Mouse (Mus musculus): Measurements from ENCODE around the gene Retnla.
A peak's percentile ranks its signal among the peaks of the same experiment; 100 is the strongest.

Gene Retnla

DNA sequence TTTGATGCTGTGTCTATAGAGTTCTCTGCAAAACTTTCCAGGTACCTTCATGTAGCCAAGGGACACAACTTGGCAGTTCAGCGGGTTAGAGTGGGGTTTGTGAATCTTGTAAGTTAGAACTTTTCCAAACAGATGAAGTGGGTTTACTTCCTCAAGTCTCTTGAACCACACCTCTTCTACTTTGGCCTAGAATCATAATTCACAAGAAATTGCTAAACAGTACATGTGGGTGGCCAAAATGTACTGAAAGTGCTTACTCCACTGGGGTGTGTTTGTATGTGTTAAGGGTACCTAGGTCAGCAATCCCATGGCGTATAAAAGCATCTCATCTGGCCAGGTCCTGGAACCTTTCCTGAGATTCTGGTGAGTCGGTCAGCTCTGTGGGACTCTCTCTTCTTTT is at the start of gene Retnla:
Gene Retnla (plus strand): TSS at position 286 of the 400 bp plus-strand sequence.
- no peak for DNase-seq (ENCODE audit: extremely low read depth, low read depth)

DNA sequence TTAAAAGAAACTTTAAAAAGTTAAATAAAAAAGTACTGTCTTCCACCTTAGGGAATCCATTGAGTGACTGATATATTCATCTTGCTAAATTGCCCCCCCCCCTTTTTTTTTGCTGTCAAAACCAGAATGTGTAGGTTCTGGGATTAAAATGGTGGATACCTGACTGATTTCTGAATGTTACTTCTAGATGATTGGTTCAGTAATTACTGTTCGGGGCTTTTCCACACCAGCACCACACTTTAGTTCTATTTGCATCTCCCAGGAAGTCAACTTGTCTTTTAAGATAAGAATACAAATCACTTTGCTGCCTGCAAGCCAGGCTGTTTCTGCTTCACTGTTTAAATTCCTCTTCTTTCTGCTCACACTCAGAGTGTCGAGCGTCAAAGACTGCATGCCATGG is 44.1 kb upstream of the Retnla start:
- DNase-seq (ENCODE audit: extremely low read depth, low read depth), result no peak

DNA sequence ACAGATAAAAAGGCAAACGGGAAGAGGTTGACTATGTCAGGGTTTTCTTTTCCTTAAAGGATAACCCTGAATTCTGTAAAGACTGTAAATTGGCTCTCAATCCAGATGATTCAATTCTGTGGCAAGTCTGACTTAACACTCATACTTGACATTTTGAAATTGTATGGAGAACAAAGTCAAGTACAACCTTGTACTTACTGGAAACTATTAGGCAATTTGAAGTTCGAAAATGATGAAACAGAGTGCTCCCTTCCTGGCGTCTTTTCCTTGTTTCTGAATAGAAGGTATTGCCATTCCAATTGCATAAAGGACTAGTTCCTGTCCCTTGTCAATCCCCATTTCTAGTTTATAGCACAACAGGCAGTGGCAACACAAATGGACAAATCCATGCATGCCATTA is 42.9 kb upstream of the Retnla start:
- no peak for DNase-seq (ENCODE audit: extremely low read depth, low read depth)

DNA sequence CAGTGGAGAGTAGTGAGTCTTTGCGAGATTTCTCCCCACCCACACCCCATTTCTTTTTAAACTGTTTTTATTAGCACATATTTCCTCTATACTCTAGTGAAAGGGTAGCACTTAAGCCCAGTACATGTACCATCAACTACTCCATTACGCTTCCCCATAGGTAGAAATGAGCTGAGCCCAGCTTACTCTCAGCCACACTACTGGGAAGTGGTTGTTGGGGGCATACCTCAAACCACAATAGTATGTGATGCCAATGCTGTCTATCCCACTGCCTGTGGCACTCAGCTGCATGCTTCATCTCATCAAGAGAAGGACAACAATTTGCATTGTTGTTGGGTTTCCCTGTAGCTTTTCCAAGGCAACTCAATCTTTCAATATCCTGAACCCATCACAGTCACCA is 41.4 kb upstream of the Retnla start:
- no peak for DNase-seq (ENCODE audit: extremely low read depth, low read depth)

DNA sequence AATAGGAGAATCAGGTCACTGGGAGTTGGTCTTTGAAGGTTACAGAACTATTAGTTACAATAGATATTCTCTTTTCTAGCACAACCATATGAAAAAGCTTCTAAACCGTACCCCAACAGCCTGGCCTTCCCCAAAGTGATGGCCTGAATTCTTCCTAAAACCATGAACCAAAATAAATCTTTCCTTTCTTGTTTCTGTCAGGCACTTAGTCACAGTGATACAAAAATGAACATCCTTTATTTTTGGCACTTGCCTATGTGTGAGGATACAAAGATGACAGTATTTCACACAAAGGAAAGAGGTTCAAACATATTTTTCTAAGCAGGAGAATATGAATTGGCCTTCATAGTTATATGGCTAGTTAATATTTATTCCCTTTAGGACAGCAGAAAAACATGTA is 36.9 kb upstream of the Retnla start:
- DNase-seq (ENCODE audit: extremely low read depth, low read depth), result no peak

DNA sequence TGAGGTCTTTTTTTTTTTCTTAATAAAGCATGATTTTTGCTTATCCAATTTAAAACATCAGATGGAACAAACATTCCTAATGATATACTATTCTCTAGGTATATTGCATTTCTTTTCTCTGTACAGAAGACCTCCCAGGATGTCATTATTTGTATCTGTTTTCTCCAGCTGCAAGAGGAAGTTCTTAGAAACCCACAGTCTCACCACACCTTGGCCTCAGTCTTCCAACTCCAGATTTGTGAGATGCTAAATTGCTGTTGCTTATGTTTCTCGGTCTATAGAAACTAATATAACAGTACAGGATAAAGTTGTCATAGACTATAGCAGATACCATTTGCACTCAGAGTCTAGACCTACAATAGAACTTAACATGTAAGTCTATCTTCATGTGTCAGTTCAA is 35.8 kb upstream of the Retnla start:
- no peak for DNase-seq (ENCODE audit: extremely low read depth, low read depth)

DNA sequence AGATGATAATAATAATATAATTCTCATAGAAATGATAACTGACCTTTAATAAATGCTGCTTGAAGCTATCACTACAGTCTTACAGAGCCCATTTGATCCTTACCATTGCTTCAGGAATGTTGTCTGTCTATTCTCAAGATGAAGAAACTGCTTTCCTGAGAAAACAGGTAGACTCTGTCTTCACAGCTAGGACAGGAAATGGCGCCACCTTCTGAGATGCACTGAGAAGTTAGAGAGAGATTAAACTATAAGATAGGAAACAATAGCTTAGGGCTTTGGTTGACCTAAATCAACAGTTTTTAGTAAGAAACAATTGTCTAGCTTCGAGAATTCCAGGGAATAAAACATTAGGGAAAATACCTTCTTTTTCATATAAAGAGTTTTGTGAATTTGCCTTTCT is 33.0 kb upstream of the Retnla start:
- DNase-seq (ENCODE audit: extremely low read depth, low read depth), result no peak

DNA sequence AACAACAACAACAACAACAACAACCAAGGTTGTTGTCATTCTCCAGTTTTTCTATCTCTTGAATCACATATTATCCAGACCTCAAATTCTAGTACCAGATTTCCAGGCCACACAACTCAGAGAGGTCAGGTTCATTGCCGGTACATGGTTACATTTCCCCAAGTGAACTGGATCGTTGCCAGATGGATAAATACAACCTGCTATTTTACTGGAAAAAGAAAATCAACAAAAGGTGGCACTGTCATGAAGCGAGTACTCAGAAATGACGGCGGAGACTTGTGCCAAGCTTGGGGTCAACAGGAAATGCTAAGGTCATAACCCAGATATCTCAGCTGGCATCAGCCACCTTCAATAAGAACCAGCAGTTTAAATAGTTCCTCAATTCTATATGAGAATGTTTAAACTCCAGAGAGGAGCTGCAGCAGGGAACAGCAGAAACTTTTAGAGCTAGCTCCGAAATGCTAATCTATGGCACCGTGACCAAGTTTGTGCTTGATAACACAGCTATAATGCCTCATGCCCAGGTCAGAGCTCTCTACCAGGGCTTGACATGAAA is 30.4 kb upstream of the Retnla start:
- no peak for DNase-seq (ENCODE audit: extremely low read depth, low read depth)

DNA sequence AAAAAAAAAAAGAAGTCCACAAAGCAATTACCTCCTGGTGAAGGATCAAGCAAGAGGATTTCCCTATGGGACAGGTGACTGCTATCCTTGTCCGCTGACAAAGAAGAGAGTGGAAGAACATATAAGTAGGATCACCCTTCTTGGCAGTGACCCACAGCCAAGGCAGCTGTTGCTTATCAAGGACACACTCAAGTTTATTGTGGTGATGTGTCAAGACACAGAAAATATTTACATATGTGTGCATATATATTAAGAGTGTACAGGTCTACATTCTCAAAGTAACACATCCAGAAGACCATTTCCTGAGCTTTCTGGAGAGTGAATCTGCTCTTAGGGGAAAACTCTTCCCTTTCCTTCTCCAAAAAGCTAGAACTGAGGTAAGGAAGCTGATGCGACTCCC is 25.7 kb upstream of the Retnla start, which contains the start of gene Retnlb:
Gene Retnlb (plus strand): TSS at position 162 of the 400 bp plus-strand sequence.
- no peak for DNase-seq (ENCODE audit: extremely low read depth, low read depth)

DNA sequence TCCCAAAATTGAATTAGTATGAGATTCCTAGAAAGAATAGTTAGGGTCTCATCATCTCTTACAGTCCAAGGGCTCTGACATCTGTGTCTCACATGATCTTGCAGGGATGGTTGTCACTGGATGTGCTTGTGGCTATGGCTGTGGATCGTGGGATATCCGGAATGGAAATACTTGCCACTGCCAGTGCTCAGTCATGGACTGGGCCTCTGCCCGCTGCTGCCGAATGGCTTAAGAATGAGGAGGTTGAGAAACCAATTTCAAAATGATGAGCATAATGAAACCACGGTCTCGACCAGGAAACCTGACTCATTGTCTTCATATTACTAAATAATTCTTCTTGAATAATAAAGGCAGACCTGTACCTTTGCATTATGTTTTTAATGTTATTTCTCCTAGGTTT is 23.8 kb upstream of the Retnla start:
- DNase-seq (ENCODE audit: extremely low read depth, low read depth), result no peak

DNA sequence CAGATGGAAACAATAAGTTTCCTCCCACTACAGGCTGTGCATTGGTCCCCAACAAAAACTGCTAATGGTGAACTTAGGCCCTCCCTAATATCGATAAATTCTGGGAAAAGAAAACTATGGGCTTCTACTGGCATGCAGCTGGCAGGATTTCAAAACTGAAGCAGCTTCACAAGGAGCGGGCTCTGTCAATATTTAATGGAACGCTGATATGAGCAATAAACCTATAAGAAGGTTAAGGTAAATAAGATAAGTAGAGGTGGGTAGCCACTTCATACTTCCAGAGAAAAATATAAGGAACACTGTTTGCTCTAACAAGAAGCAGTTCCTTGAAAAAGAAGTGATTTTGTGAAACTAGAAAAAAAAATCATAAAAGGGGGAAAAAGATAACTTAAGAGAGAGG is 15.9 kb upstream of the Retnla start:
- DNase-seq (ENCODE audit: extremely low read depth, low read depth), result no peak

DNA sequence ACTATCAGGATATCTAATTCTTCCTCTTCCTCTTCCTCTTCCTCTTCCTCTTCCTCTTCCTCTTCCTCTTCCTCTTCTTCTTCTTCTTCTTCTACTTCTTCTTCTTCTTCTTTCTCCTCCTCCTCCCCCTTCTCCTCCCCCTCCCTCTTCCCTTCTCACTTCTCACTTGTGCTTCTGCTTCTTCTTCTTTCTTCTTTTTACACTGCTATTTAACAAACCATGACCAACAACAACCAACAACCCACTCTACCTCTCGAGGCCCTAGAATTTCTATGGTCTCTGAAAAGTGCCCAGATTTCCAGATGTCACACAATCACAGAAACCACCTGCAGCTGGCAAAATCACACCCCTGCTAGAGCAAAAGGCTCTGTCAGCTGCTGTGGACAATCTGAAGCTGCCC is 14.7 kb upstream of the Retnla start:
- DNase-seq (ENCODE audit: extremely low read depth, low read depth), result no peak

DNA sequence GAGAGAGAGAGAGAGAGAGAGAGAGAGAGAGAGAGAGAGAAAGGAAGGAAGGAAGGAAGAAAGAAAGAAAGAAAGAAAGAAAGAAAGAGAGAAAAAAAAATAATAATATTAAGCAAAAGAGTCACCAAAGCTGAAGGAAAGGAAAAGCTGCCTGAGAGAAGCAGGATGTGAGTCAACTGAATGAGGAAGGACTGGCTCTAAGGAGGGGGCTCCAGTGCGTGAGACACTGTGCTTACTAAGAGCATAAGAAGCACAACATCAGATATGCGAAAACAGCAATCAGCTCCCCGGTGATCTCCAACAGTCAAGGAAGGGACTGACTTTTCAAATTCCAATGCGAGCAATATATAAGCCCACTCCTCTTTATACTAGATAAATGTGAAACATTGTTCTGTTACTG is 13.3 kb upstream of the Retnla start:
- DNase-seq (ENCODE audit: extremely low read depth, low read depth), result no peak

DNA sequence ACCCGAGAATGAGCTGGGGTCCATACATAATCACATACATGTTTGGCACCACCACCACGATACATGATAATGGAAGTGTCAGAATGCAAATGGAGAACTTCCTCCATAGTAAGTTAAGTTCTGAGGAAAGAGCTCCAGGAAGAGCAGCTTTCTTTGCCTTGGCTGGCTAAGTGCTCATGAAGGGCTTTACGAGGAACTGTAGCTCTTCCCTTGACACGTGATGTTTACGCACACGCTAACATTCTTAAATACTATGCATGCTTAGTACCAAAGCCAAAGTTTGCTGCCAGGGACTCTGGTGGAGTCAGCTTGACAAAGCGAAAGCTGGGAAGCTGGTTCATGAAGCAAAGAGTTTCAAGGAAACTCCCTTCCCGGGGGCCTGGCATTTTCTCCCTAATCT is 10.3 kb upstream of the Retnla start:
- DNase-seq (ENCODE audit: extremely low read depth, low read depth), result no peak

DNA sequence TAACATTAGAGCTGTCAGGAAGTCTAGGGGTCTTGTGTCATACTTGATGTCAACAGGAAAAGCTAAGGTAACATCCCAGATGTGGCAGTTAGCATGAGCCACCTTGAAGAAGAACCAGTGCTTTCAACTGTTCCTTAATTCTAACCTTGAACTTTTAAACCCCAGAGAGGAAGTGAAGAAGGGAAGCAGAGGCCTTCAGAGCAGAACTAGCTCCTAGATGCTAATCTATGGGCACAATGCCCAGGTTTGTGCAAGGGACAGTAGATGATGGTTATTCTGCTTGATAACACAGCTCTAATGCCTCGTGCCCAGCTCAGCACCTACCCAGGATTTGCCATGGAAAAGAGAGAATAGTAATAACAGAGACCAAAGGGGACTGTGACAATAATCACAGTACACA is 8.7 kb upstream of the Retnla start:
- peak; percentile 3 for DNase-seq (ENCODE audit: extremely low read depth, low read depth)

DNA sequence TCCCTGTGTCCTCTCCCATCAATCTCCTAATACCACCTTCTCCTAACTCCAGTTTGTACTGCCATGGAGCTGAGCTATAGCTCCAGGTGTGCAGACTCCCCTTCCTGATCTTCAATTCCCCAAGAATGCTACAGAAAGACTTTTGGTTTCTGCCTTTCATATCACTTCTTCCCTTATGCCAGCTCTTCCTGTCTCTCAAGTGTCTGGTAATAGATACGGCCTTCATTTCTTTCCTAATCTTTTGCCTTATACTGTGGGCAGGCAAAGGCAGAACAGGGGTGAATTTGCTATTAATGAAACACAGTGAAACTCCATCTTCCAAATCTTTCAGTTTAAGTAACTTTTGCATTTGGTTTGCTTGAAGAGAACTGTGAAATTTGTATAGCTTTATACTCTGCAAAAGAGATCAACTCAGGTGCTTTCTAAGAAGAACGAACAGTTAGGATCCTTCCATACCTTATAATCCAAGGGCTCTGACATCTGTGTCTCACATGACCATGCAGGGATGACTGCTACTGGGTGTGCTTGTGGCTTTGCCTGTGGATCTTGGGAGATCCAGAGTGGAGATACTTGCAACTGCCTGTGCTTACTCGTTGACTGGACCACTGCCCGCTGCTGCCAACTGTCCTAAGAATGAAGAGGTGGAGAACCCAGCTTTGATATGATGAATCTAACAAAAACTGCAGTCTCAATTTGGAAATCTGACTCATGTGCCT is 1.5 kb downstream of the Retnla start:
- DNase-seq (ENCODE audit: extremely low read depth, low read depth), result no peak

DNA sequence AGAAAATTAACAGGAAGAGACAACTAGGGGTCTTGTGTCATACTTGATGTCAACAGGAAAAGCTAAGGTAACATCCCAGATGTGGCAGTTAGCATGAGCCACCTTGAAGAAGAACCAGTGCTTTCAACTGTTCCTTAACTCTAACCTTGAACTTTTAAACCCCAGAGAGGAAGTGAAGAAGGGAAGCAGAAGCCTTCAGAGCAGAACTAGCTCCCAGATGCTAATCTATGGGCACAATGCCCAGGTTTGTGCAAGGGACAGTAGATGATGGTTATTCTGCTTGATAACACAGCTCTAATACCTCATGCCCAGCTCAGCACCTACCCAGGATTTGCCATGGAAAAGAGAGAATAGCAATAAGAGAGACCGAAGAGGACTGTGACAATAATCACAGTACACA is 22.7 kb downstream of the Retnla start:
- peak; percentile 6 for DNase-seq (ENCODE audit: extremely low read depth, low read depth)

DNA sequence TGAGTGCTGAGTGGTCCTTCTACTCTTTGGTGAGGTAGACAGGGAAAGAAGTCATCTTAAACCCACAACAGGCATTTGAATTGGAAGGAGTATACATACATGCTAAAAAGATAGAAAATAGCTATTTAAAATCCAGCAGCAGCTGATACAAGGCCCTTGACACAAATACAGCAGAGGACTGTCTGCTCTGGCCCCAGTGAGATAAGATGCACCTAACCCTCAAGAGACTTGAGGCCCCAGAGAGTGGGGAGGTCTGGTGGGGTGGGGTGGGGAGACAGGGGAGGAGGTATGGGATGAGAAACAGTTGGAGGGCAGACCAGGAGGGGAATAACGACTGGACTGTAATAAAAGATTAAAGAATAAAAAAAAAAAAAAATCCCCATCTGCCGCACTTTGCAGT is 25.3 kb downstream of the Retnla start:
- DNase-seq (ENCODE audit: extremely low read depth, low read depth), result no peak

DNA sequence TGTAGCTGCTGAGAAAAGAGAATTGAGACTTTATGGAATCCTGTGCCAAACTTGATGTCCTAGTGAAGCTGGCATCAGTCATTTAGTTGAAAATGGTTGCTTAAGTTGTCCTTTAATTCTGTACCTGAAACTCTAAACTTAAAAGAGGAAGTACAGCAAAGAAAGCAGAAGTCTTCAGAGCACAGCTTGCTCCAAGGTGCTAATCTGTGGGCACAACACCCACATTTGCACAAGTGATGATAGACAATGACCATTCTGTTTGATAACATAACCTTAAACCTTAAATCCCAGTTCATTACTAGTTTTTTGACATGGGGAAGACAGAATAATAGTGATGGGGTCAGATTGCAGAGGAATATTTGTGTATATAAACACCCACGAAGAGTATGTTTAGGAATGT is 26.3 kb downstream of the Retnla start:
- DNase-seq (ENCODE audit: extremely low read depth, low read depth), result peak; percentile 59

DNA sequence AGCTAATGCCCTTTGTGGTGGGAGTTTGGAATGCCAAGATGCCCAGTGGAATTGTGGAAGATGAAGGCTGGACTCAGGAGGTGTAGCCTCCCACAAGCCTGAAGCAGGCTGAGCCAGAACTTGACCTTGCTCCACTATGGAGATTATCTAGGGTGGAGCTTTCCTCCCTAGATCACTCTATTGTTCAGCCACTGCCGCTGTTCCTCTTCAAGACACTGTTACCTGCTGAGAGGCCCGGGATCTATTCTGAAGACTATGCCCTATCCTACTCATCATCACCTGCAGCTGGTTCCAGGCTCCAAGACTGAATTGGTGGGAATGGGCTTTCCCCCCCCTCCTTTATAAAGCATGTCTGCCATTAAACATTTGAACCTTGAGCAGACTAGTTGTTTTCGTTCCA is 27.3 kb downstream of the Retnla start:
- DNase-seq (ENCODE audit: extremely low read depth, low read depth), result no peak

DNA sequence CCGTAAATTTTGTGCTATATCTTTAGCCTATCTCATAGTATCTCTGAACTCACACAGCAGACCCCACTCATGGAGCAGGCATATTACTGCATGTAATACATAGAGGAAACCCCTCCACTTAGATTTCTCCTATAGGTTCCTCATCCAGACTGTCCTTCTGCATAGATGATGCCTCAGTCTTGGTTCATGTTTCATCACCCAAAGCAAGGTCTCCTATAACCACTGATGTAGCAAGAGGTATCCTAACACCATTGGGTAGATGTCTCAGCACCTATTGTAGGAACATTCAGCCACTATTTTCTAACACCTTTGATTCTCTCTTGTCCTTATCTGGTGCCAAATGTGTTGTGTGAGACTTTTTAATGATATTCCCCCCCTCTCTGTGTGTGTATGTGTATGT is 29.4 kb downstream of the Retnla start:
- no peak for DNase-seq (ENCODE audit: extremely low read depth, low read depth)

DNA sequence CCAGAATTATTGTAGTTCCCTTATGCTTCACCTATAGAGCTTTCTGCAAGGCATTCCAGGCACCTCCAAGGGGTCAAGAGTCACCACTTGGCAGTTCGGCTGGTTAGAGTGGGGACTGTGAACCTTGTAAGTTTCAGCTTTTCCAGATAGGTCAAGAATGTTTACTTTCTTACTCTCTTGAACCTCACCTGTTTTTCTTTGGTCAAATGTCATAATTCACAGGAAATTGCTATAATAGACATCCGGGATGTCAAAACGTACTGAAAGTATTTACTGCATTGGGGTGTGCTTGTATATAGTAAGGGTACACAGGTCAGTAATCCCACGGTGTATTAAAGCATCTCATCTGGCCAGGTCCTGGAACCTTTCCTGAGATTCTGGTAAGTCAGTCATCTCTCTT is 30.0 kb downstream of the Retnla start, which contains the start of gene Retnlg:
Gene Retnlg (plus strand): TSS at position 301 of the 400 bp plus-strand sequence.
- DNase-seq (ENCODE audit: extremely low read depth, low read depth), result no peak

DNA sequence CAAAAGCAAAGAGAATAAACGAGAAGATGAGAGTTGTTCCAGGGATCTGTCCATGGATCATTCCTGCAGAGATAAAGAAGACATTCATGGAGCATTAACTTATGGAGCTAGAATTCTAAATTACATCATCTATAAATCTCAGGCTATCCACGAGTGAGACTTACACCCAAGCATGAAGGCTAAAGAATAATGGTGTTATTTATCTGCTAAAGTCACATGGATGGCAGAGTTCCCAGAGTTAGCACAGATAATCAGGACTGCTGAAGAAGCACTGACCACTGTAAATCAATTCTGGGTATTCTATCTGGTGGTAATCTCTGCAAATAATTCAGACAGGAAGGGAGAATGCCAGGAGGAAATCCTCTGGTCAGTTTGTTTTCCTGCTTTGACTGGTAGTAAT is 48.4 kb downstream of the Retnla start:
- DNase-seq (ENCODE audit: extremely low read depth, low read depth), result no peak
